Mouse (Mus musculus) CD4-positive helper T cell, adult 2 months (primary cell): ENCODE measurements around the gene Litaf.
"Not testable (repeated sequence)": the region's sequence is repeated elsewhere in the genome, so short reads cannot be mapped to it uniquely, and the experiment has no call there.

Source experiments
- DNase-seq: peaks from one replicate; pipeline ENCODE4 v3.0.0-alpha.2; 2012; ENCODE audit warnings: low read depth, missing footprints, low spot score

Litaf gene

GRCm38 (mm10) chr16:10958307-10958706, 107.7 kb downstream of the Litaf start:
- DNase-seq: not testable (repeated sequence)

- no peak for DNase-seq
These were observed 108.2 kb downstream of the Litaf start for GRCm38 (mm10) chr16:10957794-10958193.

GRCm38 (mm10) chr16:10956938-10957685, 108.8 kb downstream of the Litaf start:
- no peak for DNase-seq

DNA sequence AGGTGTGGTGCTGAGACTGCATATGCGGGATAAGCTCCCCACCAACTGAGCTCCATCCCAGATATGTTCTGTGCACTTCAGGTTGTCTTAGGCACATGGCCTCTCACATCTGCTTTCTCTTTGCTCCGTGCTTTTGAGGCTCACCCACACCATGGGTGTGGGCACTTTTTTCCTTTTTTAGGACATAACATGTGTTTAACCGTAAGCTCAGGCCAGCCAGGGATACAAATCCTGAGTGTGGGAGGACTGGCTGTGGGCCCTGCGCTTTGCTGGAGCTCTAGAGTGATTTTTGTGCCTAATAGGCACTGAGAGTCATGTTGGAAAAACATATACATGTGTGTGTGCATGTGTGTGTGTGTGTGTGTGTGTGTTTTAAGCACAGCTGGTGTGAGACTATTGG, 110.9 kb downstream of the Litaf start:
- no peak for DNase-seq

DNA sequence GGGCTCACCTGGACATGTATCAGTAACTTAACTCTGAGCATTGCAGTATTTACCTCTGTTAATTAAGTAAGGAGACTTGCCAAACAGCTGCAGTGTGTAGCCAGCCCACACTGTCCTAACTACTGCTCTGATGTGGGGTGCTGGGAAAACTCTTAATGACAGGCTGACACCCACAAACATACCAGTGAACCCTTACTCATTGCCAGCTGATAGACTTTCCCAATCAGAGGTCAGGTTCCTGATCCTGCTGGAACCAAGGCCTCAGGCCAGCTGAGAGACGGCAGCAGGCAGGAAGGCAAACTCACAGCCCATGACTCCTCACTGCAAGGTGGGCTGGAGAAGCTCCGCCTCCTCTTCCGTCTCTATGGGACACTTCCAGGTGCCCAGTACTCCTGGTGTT, 113.1 kb downstream of the Litaf start:
- no peak for DNase-seq

DNA sequence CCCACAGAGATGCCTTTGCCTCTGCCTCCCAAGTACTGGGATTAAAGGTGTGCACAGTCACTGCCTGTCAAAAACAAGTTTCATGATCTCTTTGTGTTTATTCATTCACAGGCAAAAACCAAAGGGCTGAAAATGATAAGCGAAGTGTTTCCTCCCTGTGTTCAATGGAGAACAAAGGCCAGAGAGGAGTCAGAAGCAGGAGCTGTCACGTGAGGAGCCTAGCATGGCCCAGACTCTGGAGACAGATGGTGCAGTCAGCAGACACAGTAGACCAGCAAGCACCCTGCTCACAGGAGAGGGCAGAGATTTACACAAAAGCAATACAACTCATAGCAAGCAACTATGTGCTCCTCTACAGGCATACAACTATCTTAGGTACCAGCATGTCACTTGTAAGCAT, 113.9 kb downstream of the Litaf start:
- DNase-seq: no peak

GRCm38 (mm10) chr16:10951581-10951980, 114.4 kb downstream of the Litaf start:
- DNase-seq: no peak

DNA sequence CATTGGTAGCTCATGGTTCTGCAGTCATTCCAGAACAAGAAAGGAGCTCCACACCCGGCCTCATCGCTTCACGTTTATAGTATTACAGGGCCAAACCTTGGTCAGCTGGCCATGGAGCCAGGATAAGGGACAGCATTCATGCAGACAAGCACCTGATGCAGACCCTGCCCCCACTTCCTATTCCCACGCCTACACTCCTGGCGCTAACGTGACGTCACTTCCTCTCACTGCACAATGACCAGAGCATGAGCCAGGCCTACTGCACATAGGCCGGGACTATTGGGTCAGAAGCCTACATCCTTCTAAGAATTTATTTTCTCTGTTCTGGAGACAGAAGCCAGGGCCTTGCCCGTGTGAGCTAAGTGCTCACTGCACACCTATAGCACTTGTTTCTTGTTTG, 115.4 kb downstream of the Litaf start:
- no peak for DNase-seq

GRCm38 (mm10) chr16:10947724-10948123, 118.2 kb downstream of the Litaf start:
- no peak for DNase-seq

- DNase-seq: no peak
These were observed 120.4 kb downstream of the Litaf start for GRCm38 (mm10) chr16:10945381-10946127.

- no peak for DNase-seq
These were observed 121.4 kb downstream of the Litaf start for GRCm38 (mm10) chr16:10944545-10944944.

GRCm38 (mm10) chr16:10943257-10943656, 122.7 kb downstream of the Litaf start:
- DNase-seq: no peak

GRCm38 (mm10) chr16:10940661-10941060, 125.3 kb downstream of the Litaf start:
- no peak for DNase-seq

GRCm38 (mm10) chr16:10939932-10940331, 126.0 kb downstream of the Litaf start:
- DNase-seq: no peak

- no peak for DNase-seq
These were observed 128.5 kb downstream of the Litaf start for GRCm38 (mm10) chr16:10937497-10937896.

- DNase-seq: no peak
These were observed 129.1 kb downstream of the Litaf start for GRCm38 (mm10) chr16:10936700-10937319.

DNA sequence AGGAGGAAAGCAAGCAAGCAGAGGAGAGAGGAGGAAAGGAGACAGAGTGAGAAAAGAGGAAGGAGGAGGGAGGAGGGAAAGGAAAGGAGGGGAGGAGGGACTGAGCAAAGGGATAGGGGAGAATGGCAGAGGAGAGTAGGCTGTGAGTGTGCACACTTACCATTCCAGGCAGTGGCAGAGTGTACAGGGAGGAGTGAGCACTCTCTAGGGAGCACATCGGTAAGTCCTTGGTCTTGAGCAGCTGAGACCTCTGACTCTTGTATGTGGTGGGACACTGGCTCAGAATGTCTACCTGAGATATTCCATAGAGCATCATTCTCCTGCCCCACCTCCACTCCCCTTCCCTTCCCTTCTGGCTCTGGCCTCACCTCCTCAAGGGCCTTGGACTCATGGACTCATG, 131.9 kb downstream of the Litaf start:
- no peak for DNase-seq

- no peak for DNase-seq
These were observed 132.6 kb downstream of the Litaf start for GRCm38 (mm10) chr16:10933372-10933771.

DNA sequence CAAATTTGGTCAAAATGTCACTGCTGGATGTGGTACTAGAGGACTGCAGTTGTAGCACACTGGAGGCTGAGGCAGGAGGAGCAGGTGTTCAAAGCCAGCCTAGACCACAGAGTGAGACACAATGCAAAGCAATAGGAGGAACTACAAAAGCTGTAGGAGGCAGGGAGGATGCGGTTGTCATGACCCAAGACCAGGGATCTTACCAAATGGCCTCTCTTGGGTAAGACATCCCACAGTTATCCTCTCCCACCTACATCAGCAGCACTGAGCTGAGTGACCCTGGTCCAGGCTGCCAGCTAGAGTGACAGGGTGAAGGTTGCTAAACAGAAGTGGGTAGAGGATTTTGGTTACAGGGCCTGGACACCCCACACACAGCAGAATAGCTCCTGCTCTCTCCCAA, 138.9 kb downstream of the Litaf start:
- no peak for DNase-seq

DNA sequence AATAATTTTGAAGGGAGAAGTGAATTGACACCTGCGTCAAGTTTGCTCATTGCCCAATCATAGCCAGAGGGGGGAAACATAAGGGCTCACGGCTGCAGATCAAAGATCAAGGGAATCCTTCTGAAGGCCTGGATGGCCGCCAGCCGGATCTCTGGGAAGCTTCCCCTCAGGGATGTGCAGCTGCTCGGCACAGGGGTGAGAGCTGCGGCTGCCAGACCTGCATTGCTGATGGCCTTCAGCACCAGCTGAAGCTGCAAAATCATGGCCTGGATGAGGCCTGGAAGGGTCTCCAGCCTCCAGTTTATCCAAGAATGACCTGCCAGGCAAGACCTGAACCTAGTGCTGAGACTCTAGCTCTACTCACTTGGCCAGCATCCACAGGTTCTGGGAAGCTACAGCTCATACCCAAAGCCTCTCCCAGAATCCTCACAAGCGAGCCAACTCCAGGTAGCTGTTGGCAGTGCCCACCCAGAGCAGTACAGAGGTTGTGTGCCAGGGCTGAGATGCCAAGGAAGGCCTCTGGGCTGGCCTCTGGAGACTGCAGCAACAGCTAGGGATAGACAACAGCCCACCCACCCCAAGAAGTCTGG, 140.3 kb downstream of the Litaf start:
- DNase-seq: no peak

GRCm38 (mm10) chr16:10923561-10923960, 142.4 kb downstream of the Litaf start:
- DNase-seq: no peak

GRCm38 (mm10) chr16:10919856-10920255, 146.1 kb downstream of the Litaf start:
- DNase-seq: no peak
